Mouse (Mus musculus): ENCODE measurements around the gene Sowaha. TPM values are rescaled to one million over a fixed set of nuclear protein-coding genes. Genes with fewer than 3 reads are reported as not detected.
"Not testable (repeated sequence)": the region's sequence is repeated elsewhere in the genome, so short reads cannot be mapped to it uniquely, and the experiment has no call there.

The Sowaha gene
- polyA plus RNA-seq, 1 experiment from 2014 or later: 0.38 TPM

DNA sequence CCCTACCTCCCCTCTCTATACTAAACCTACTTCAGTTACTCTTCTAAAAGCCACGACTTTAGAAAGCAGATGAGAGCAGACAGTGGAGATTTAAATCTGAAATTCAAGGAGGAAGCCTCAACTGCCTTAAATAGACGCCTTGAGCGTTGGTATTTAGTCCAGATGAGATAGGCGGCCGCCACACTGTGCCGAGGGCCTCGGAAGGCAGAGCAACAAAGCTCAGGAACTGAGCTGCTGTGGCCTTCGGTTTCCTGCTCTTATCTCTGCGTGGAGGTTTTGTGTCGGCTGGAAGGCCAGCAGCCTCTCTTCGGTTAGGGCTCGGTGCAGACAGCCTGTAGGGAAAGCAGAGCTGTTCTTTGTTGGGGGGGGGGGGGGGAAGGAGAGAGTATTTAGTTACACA, 38.2 kb downstream of the Sowaha start:
- WGBS: 7% methylated on average over 12 of the region's 12 CpGs
- no peak for DNase-seq (ENCODE audit: low spot score)
- H3K27ac ChIP-seq: peak overlapping the region; percentile 84

GRCm38 (mm10) chr11:53436338-53436737, 43.7 kb downstream of the Sowaha start:
- DNase-seq (ENCODE audit: low spot score): no peak
- H3K4me1 ChIP-seq: peaks cover 6% of the 10 kb centered on the region
- no peaks in the 10 kb centered on the region for H3K9me3 ChIP-seq
- 87% methylated on average over 6 of the region's 6 CpGs for WGBS
- H3K4me3 ChIP-seq: no peak overlapping the region
- H3K27ac ChIP-seq: no peak overlapping the region
- no peaks in the 10 kb centered on the region for H3K36me3 ChIP-seq
- H3K27me3 ChIP-seq (ENCODE audit: insufficient read depth, poor library complexity, severe bottlenecking): no peaks in the 10 kb centered on the region

More for the DNA sequence above, 38.2 kb downstream of the Sowaha start:
- H3K4me3 ChIP-seq: peak overlapping the region; percentile 32; the same call in 1 of the 2 replicates
- no peaks in the 10 kb centered on the region for H3K36me3 ChIP-seq
- H3K4me1 ChIP-seq: peaks cover 18% of the 10 kb centered on the region
- no peaks in the 10 kb centered on the region for H3K9me3 ChIP-seq
- no peaks in the 10 kb centered on the region for H3K27me3 ChIP-seq (ENCODE audit: insufficient read depth, poor library complexity, severe bottlenecking)

GRCm38 (mm10) chr11:53435504-53435903, 44.6 kb downstream of the Sowaha start:
- 77% methylated on average over 8 of the region's 8 CpGs for WGBS

GRCm38 (mm10) chr11:53433057-53433456, 47.0 kb downstream of the Sowaha start:
- WGBS: 44% methylated on average over 6 of the region's 6 CpGs
- peaks cover 11% of the 10 kb centered on the region for H3K36me3 ChIP-seq
- no peak for DNase-seq (ENCODE audit: low spot score)
- no peak overlapping the region for H3K27ac ChIP-seq
- H3K4me3 ChIP-seq: no peak overlapping the region
- no peaks in the 10 kb centered on the region for H3K9me3 ChIP-seq
- no peaks in the 10 kb centered on the region for H3K27me3 ChIP-seq (ENCODE audit: insufficient read depth, poor library complexity, severe bottlenecking)
- H3K4me1 ChIP-seq: peaks cover 12% of the 10 kb centered on the region

More at GRCm38 (mm10) chr11:53435504-53435903, 44.6 kb downstream of the Sowaha start:
- no peak overlapping the region for H3K27ac ChIP-seq
- no peaks in the 10 kb centered on the region for H3K27me3 ChIP-seq (ENCODE audit: insufficient read depth, poor library complexity, severe bottlenecking)
- no peaks in the 10 kb centered on the region for H3K36me3 ChIP-seq
- H3K4me1 ChIP-seq: peaks cover 7% of the 10 kb centered on the region
- DNase-seq (ENCODE audit: low spot score): no peak
- no peaks in the 10 kb centered on the region for H3K9me3 ChIP-seq
- no peak overlapping the region for H3K4me3 ChIP-seq

GRCm38 (mm10) chr11:53431347-53432056, 48.6 kb downstream of the Sowaha start:
- no peak for DNase-seq (ENCODE audit: low spot score)
- no peaks in the 10 kb centered on the region for H3K9me3 ChIP-seq
- H3K36me3 ChIP-seq: peaks cover 16% of the 10 kb centered on the region
- WGBS: 17% methylated on average over 9 of the region's 9 CpGs
- H3K4me1 ChIP-seq: peaks cover 14% of the 10 kb centered on the region
- H3K4me3 ChIP-seq: peak overlapping the region; percentile 88
- H3K27me3 ChIP-seq (ENCODE audit: insufficient read depth, poor library complexity, severe bottlenecking): no peaks in the 10 kb centered on the region
- H3K27ac ChIP-seq: peak overlapping the region; percentile 95

- DNase-seq (ENCODE audit: low spot score): peak; percentile 100
- H3K4me1 ChIP-seq: peaks cover 21% of the 10 kb centered on the region
- peak within 1 kb of the TSS; percentile 95 for H3K27ac ChIP-seq
- WGBS: under 1% methylated on average over 44 of the region's 44 CpGs
- H3K36me3 ChIP-seq: peaks cover 16% of the 10 kb centered on the region
- no peaks in the 10 kb centered on the region for H3K27me3 ChIP-seq (ENCODE audit: insufficient read depth, poor library complexity, severe bottlenecking)
- peak within 1 kb of the TSS; percentile 88 for H3K4me3 ChIP-seq
- H3K9me3 ChIP-seq: no peaks in the 10 kb centered on the region
These were observed 49.3 kb downstream of the Sowaha start, which contains the start of the genes Uqcrq and Gdf9 for GRCm38 (mm10) chr11:53430670-53431346. Gene Uqcrq, minus strand, starts transcription at chr11:53430831. Gene Gdf9, plus strand, starts transcription at chr11:53431023.

GRCm38 (mm10) chr11:53430300-53430669, 49.8 kb downstream of the Sowaha start:
- Histone ChIP-seq H3K36me3 (peaks cover 16% of the 10 kb centered on the region), H3K9me3 (no peaks in the 10 kb centered on the region), H3K4me3 (peak overlapping the region; percentile 88), H3K27me3 (ENCODE audit: insufficient read depth, poor library complexity, severe bottlenecking) (no peaks in the 10 kb centered on the region), H3K4me1 (peaks cover 26% of the 10 kb centered on the region), H3K27ac (peak overlapping the region; percentile 95)
- WGBS: 0% methylated on average over 34 of the region's 34 CpGs
- DNase-seq (ENCODE audit: low spot score): peak; percentile 81

GRCm38 (mm10) chr11:53429182-53429581, 50.9 kb downstream of the Sowaha start:
- H3K9me3 ChIP-seq: no peaks in the 10 kb centered on the region
- no peak overlapping the region for H3K27ac ChIP-seq
- H3K36me3 ChIP-seq: peaks cover 16% of the 10 kb centered on the region
- no peak for DNase-seq (ENCODE audit: low spot score)
- H3K4me3 ChIP-seq: peak overlapping the region; percentile 88; the same call in 1 of the 2 replicates
- no peaks in the 10 kb centered on the region for H3K27me3 ChIP-seq (ENCODE audit: insufficient read depth, poor library complexity, severe bottlenecking)
- H3K4me1 ChIP-seq: peaks cover 32% of the 10 kb centered on the region

GRCm38 (mm10) chr11:53428716-53429057, 51.4 kb downstream of the Sowaha start:
- H3K27me3 ChIP-seq (ENCODE audit: insufficient read depth, poor library complexity, severe bottlenecking): no peaks in the 10 kb centered on the region

DNA sequence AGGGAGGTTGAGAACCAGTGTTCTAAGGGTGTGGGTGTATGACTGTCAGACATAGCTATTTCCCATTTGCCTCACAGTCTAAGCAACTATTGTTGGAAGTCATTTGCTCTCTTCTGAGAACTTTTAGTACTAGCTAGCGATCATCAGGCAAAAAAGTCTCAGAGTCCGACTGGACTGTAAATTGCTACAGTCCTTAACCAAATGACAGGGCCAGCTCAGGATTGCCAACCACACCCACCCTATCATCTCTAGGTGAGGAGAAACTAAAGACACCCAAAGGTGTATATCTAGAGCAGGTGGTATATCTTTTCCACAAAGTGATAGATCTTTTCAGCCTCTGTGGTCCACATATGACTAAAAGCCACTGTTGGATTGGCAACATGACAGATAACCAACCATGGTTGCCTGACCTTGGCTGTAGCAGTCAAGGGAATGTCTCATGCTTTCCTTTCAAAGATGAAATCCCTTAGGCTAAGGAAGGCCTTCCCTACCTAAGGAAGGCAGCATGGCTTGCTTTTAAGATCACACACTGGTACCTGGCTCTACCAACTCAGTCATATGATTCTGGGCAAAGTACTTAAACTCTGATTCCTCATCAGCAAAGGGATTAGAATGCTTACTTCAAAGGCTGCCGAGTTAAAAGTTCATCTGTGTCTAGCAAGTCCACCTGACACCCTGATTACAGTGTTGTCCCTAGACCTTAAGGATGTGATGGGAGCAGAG, 51.9 kb downstream of the Sowaha start:
- no peak for DNase-seq (ENCODE audit: low spot score)
- H3K4me3 ChIP-seq: no peak overlapping the region
- no peak overlapping the region for H3K27ac ChIP-seq
- H3K4me1 ChIP-seq: peaks cover 32% of the 10 kb centered on the region
- peaks cover 16% of the 10 kb centered on the region for H3K36me3 ChIP-seq
- no peaks in the 10 kb centered on the region for H3K9me3 ChIP-seq
- H3K27me3 ChIP-seq (ENCODE audit: insufficient read depth, poor library complexity, severe bottlenecking): no peaks in the 10 kb centered on the region
- 91% methylated on average over 3 of the region's 3 CpGs for WGBS

More at GRCm38 (mm10) chr11:53428716-53429057, 51.4 kb downstream of the Sowaha start:
- H3K4me3 ChIP-seq: no peak overlapping the region
- 94% methylated on average over 5 of the region's 5 CpGs for WGBS
- peaks cover 32% of the 10 kb centered on the region for H3K4me1 ChIP-seq
- no peak overlapping the region for H3K27ac ChIP-seq
- H3K36me3 ChIP-seq: peaks cover 16% of the 10 kb centered on the region
- DNase-seq (ENCODE audit: low spot score): no peak
- H3K9me3 ChIP-seq: no peaks in the 10 kb centered on the region

- H3K27ac ChIP-seq: 0 out of 2 replicates have a peak overlapping the region, but pooled peaks have one; percentile 36
- H3K4me3 ChIP-seq; DNase-seq (ENCODE audit: low spot score); H3K27me3 ChIP-seq (ENCODE audit: insufficient read depth, poor library complexity, severe bottlenecking); H3K9me3 ChIP-seq: not testable (repeated sequence)
- 47% methylated on average over 3 of the region's 3 CpGs for WGBS
- H3K36me3 ChIP-seq: peaks cover 16% of the 10 kb centered on the region
- H3K4me1 ChIP-seq: peaks cover 38% of the 10 kb centered on the region
These were observed 53.2 kb downstream of the Sowaha start for GRCm38 (mm10) chr11:53426914-53427313.

Measured in heart, embryonic 10.5 days (tissue).